9 mouse cellular contexts compared by ENCODE assay signal in the genomic region with DNA sequence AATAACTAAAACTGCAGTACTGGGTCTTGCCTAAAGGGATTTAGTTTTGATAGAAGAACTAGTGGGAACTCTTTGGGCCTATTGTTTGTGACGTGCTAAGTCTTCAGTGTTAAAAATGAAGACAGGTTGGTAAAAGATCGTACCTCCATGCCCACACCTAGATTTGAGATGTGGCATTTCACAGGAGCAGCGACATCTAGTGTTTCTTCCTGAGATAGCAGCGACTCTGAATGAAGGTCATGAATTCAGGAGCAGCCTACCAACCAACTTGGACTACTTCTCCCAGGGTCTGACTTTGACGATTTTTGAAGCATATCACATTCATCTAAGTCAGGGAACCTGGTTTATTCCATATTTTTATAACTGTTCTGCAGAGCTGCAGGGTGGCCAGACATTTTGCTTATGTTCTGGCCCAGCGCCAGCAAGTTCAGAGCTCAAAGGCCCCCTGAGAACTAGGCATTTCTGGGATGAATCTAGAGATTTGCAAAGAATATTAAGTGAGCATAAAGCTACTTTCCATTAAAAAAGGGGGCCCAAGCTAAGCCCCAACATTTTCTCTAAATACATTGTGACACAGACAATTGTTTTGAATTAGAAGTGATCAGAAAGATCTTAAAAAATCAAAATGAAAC.
DNase-seq lines count a peak whose midpoint lies in the region; ATAC-seq and TF ChIP-seq lines count a peak whose summit lies in the region.
"Had no signal": no experiment of that assay in that cellular context is flagged by ENCODE, and none has a peak within 500 bp of the region (broad histone marks: within the 10 kb centered on the region; RNA-seq: fewer than 3 reads in every experiment).

No protein-coding gene starts in this region.

- WGBS in heart, embryonic 11.5 days (ENCODE audit: insufficient replicate concordance): 18% methylated on average over 6 of the region's 6 CpGs
- 29% methylated on average over 6 of the region's 6 CpGs for WGBS in kidney, embryonic 15.5 days

- 0 out of 2 replicates have a peak overlapping the region, but pooled peaks have one; percentile 6 for H3K4me2 ChIP-seq in heart, embryonic 11.5 days
- no peak overlapping the region for H3K4me2 ChIP-seq in kidney, embryonic 15.5 days

- CTCF ChIA-PET in Patski (lab: Charles Lee): interaction anchor here (0.9 to 1.7 kb wide), 6 partner anchors 10 to 62 kb away, joined by 3 to 4 read pairs (median 3); no protein-coding TSS in a partner anchor

- 0 out of 2 replicates have a peak, but pooled peaks cover 5% of the 10 kb centered on the region for H3K4me1 ChIP-seq in heart, embryonic 11.5 days (ENCODE audit: control insufficient read depth, insufficient read depth, low read length)
- H3K4me1 ChIP-seq in kidney, embryonic 15.5 days: no peaks in the 10 kb centered on the region

- DNase-seq in ovary, postnatal 14 days (ENCODE audit: low spot score): peak; percentile 15
- DNase-seq in ovary, adult 18-20 months (ENCODE audit: low spot score): no peak
- DNase-seq in Patski (ENCODE audit: low read depth, low spot score): peak; percentile 6
- DNase-seq in cerebellum, postnatal 25 days: peak; percentile 50 to 80
- DNase-seq in T-cell, adult 2 months (ENCODE audit: low spot score): no peak

- no peaks in the 10 kb centered on the region for H3K36me3 ChIP-seq in heart, embryonic 11.5 days (ENCODE audit: control insufficient read depth, insufficient read depth, low read length)
- H3K36me3 ChIP-seq in kidney, embryonic 15.5 days: no peaks in the 10 kb centered on the region

- no peaks in the 10 kb centered on the region for H3K9me3 ChIP-seq in heart, embryonic 11.5 days (replicated peaks; ENCODE audit: control insufficient read depth, low read length)
- no peaks in the 10 kb centered on the region for H3K9me3 ChIP-seq in kidney, embryonic 15.5 days (replicated peaks)

- POLR2A ChIA-PET in Patski (lab: Charles Lee): no interaction called here

- H3K4me3 ChIP-seq in heart, embryonic 11.5 days (ENCODE audit: low read depth, low read length): no peak overlapping the region
- no peak overlapping the region for H3K4me3 ChIP-seq in kidney, embryonic 15.5 days (replicated peaks)
- H3K4me3 ChIP-seq: myocyte had no signal

- H3K27me3 ChIP-seq in Patski: no peaks in the 10 kb centered on the region
- no peaks in the 10 kb centered on the region for H3K27me3 ChIP-seq in heart, embryonic 11.5 days (ENCODE audit: control insufficient read depth, insufficient read depth, low read length)
- H3K27me3 ChIP-seq in kidney, embryonic 15.5 days: no peaks in the 10 kb centered on the region

- no peak overlapping the region for H3K9ac ChIP-seq in heart, embryonic 11.5 days (ENCODE audit: low read depth, low read length)
- no peak overlapping the region for H3K9ac ChIP-seq in kidney, embryonic 15.5 days

- H3K27ac ChIP-seq in heart, embryonic 11.5 days (ENCODE audit: low read depth, low read length): no peak overlapping the region
- no peak overlapping the region for H3K27ac ChIP-seq in kidney, embryonic 15.5 days

- peak; percentile 72 for TF ChIP-seq CTCF in Patski (IDR thresholded peaks at IDR 0.05)

- in situ Hi-C loops in Patski (cut with MboI; ENCODE audit: low pct_unique_long_range_greater_than_20kb): loop anchor here (10.0 to 25.0 kb wide), 3 partner anchors 82 to 1390 kb away; no protein-coding TSS in a partner anchor

- peak; percentile 47 for ATAC-seq in Patski
- ATAC-seq in heart, embryonic 11.5 days (replicated peaks; ENCODE audit: insufficient number of reproducible peaks, low FRiP score, low TSS enrichment): no peak
- ATAC-seq in kidney, embryonic 15.5 days (replicated peaks; ENCODE audit: low FRiP score): 0 out of 2 replicates have a peak, but pooled peaks have one; percentile 33
- peak; percentile 92 for ATAC-seq in megakaryocyte-erythroid progenitor cell, adult 5-6 weeks (replicated peaks; ENCODE audit: low FRiP score, low TSS enrichment, poor library complexity, severe bottlenecking)

Comparison
In these comparisons a context has a peak if more than half of its experiments do, and no peak if none do; other contexts are left out.
1. DNase-seq: peak in ovary, postnatal 14 days (single experiment), Patski (single experiment) and cerebellum, postnatal 25 days (2 of 2); none in ovary, adult 18-20 months (single experiment) and T-cell, adult 2 months (single experiment).